Mouse (Mus musculus): ENCODE measurements at regions not wholly inside any gene's neighbourhood (a gene's known extent, or its start where the extent isn't known, plus 50 kb on each side); places are given as distances from the start of the nearest gene placed in this dataset.
"Not testable (repeated sequence)": the region's sequence is repeated elsewhere in the genome, so short reads cannot be mapped to it uniquely, and the experiment has no call there.

DNA sequence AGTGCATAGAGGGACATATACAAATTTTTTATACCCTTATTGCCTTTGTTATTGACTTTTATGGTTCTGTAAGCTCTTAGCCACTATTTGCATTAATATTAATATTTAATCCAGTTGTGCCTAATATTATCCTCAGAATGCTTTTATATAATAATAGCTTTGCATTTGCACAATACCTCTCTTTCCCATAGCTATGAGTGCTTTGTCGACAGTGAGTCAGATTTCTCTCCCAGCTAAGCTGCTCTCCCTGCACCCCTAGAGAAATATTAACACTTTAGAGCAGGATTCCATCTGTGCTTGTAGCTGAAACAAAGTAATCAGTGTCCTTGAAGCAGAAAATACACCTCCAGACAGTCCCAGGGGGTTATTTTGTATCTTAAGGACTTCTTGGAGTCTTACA lies 288.6 kb upstream of the Arglu1 start:
- no peak for DNase-seq (ENCODE audit: low spot score in 2 of 2)

DNA sequence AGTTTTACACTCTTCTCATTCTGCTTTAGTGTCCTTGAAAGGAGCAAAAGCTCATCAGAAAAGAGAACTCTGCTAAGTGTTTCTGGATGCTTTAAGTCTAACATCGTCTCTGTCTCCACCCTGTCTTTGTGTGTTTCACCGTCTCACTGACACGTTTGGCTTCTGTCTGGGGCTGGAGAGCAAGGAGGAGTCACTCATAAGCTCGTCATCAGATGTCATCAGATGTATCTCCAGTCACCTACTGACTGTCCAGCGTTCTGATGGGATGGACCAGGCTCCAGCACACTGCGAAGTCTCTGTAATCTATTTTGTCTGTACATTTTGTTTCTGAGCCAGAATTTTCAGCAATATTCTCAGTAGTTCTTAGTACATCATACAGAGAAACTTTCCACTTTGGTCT lies 283.4 kb upstream of the Arglu1 start:
- DNase-seq (ENCODE audit: low spot score in 2 of 2) = no peak

DNA sequence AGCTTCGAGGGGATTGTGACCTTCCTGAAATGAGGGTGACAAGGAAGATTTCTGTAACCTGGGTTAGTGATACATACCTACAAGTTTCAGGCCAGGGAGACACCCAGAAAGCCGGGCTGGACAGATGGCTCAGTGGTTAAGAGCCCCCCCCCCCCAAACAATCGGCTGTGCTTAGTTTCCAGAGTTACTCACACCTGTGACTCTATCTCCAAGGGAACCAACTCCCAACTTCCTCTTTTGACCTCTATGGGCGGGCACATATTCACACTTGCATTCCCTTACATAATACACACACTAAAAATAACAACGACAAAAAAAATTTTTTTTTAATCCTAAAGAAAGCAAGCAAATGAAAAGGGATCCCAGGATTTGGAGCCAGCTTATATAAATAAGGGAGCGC lies 283.0 kb upstream of the Arglu1 start:
- no peak for DNase-seq (ENCODE audit: low spot score in 2 of 2)

DNA sequence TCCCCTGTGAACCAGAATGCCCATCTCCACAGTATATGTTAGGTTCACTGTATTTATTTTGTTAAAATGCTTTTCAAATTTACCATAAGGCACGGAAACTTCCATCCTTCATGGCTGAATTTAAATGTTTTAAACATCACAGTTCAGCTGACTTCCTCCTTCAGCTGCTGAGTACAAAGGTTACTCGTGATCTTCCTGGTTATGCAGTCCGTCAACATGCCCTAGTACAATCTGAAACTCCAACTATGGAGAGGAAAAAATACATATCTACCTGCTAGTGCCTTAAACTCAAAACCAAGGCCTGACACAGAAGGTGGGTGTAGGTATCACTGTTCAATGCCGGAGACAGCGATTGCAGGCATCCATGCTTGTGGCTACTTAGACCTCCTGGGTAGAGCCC lies 280.5 kb upstream of the Arglu1 start:
- DNase-seq (ENCODE audit: low spot score in 2 of 2) = no peak

DNA sequence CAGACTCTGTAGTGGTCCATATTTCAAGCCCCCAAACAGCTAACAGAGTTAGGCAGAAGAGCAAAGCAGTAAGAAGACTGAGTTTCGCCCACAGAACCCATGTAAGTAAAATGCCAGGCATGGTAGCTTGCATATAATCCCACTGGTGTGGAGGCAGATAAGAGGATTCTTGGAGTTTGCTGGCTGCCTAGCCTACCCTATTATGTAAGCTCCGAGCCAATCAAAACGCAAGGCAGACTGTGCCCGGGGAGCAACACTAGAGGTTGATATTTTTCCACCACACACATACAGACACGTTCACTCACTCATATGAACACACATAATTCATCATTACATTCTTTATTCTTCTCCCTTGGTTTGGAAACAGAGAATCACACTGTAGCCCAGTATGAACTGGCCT lies 280.0 kb upstream of the Arglu1 start:
- no peak for DNase-seq (ENCODE audit: low spot score in 2 of 2)

DNA sequence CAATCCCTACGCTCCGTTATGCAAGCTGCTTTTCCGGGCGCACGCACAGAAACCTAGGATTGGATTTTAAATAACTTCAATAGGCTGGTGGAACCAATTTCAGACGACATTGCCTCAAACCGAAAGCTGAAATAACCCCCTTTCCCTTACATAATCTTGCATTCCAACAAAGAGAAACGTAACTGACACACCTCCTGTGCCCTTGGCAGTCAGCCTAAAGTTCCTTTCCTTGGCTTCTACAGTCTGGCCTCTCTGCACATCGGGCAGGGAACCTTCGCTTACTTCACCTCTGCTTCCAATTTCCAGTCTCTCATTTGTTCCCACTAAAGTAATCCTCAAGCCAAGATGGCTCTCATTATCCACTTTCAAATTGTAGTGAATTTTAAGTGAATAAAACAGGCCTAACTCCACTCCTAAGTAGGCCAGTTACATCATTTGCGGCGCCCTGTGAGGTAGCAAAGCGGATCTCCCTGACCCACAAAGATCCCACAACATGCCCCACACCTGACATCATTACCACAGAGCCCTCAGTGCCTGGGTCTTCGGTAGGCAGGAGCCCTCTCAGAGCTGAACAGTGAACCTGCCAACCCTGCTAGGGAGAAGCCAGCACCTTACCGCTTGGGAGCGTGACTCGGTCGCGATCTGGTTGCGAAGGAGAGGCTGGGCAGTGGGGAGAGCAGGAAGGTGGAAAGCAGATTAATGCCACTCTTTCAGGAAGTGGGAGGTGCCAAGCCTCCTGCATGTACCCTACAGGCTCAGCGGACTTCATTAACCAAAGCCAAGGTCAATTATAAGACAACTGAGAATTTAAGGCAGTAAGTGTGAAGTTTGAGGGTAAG lies 279.0 kb upstream of the Arglu1 start:
- DNase-seq (ENCODE audit: low spot score in 2 of 2) = no peak

DNA sequence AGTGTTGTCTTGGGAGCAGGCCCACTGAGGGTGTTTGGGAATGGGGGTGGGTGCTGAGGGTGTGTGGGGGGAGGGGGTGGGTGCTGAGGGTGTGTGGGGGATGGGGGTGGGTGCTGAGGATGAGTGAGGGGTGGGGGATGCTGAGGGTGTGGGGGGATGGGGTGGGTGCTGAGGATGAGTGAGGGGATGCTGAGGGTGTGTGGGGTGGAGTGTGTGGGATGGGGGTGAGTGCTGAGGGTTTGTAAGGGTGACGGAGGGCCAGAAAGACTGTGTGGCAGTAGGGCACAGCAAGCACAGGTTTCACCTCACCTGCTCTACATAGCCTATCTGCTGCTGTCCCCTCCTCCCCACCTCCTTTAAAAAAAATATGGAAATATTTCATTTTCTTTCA lies 276.3 kb upstream of the Arglu1 start:
- DNase-seq (ENCODE audit: low spot score in 2 of 2) = no peak

DNA sequence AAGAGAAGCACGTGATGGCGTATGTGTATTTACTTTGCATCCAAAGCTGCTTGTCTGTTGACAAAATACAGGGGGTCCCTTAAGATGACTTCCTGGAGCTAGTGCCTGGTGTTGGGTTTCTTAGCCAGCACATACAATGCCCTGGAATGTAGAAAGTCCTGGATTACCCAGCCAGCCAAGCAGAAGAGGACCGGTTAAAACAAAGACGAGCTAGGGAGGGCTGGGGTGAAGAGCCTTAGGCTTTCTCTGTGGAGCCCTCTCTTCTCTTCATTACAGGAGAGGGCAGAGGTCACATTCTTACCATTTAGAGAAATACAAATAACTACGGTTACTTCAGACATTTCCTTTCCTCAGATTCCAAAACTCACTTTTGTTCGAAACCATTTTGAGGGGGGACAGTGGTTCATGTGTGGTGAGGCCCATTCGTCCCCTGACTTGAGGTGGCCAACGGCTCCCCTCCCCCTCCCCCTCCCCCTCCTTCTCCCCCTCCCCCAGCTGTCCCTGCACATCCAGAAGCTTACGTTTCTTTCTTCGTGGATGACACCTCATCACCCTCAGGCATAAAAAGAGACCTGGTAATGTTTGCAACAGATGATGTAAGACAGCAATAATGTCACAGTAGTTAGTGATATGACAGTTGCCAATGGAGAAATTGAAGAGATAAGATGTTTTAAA lies 275.8 kb upstream of the Arglu1 start:
- DNase-seq (ENCODE audit: low spot score in 2 of 2) = no peak

DNA sequence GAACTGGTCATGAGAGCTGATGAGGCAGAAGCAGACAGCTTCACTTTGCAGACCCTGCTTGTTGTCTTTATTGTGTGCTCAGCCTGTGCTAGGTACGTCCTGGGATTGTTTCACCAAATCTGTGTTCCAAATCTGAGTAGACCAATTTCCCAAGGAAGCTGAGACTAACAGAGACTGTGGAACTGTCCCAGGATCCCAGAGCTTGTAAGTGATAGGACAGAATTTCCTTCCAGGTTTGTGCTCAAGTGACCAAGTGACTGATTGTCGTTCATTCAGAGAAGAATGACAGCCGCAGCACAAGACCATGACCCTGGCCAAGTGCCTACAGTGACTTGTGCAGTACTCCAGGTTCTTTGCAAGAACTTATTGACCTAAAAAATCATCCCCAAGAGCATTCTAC lies 269.9 kb upstream of the Arglu1 start:
- DNase-seq (ENCODE audit: low spot score in 2 of 2) = no peak

DNA sequence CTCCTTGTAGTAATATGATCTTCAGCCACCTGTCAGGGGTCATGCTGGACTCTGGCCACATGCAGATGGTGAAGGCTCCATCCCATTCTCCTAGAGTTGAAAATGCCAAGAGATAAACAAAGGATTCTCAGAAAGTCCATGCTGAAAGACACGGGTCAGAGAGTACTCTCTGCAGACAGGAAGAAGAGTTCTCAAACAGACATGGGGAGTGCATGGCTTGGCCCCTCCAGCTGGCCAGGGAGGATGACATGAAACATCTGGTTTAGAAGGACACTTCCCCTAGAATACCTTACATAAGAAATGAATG lies 269.4 kb upstream of the Arglu1 start:
- no peak for DNase-seq (ENCODE audit: low spot score in 2 of 2)

DNA sequence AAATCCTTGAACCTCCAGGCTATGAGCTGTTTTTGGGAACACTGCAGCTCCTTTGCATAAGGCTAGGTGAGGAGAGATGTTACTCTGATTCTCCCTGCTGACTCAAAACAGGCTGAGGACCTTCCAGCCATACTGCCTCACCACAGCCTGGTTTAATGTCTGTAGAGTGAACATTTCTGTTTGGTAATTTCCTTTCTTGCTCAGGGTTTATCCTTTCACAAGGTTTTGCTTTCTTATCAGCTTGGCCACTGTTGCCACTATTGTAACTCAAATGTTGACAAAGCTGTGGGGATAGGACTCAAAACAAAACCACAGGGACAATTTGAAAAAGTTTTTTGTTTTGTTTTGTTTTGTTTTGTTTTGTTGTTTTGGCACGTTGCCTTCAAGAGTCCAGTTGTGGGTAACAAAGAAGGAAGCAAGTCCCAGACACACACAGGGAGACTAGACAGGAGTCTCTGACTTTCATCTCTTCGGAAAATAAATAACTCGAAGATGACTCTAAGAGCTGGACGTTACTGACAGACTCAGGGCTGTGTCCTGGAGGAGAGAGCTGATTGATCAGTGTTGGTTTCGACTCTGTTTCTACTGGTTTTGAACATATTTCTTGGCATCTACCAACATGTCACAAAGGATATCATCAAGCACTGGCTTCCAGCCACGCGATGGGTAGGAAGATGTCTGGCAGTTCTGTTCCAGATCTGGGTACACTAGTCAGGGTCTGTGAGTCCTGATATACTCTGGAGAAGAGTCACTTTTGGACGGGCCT lies 268.9 kb upstream of the Arglu1 start:
- no peak for DNase-seq (ENCODE audit: low spot score in 2 of 2)

DNA sequence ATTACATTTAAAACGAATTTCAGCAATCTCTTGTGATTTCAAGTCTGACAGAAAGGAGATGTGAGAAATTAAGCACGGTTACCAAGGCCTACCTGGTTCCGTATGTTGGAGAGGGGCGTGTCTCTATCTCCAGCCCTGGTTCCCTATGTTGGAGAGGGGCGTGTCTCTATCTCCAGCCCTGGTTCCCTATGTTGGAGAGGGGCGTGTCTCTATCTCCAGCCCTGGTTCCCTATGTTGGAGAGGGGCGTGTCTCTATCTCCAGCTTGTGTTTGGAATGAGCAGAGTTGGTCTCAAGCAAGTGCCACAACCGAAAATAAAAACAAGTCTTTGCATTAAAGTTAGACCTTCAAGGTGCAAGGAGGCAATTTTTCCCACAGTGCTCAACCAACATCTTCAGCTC lies 267.8 kb upstream of the Arglu1 start:
- DNase-seq (ENCODE audit: low spot score in 2 of 2) = not testable (repeated sequence)

DNA sequence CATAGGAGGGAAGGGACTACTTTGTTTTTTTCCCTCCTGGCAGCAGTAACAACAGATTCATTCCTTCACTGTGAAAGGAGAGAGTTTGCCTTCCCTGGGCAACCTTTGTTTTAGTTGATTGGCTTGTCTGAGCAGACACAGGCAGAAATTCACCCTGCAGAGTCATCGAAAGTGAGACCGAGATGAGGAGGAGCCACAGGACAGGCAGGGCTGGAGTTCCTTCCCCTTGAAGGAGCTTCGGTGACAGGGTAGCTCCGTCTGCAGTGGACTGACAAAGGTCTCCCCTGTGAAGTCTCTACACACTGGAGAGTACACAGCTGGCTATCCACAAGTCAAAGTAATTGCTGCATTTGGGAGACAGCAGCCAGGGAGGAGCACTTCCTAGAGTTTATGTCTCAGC lies 261.9 kb upstream of the Arglu1 start:
- no peak for DNase-seq (ENCODE audit: low spot score in 2 of 2)

DNA sequence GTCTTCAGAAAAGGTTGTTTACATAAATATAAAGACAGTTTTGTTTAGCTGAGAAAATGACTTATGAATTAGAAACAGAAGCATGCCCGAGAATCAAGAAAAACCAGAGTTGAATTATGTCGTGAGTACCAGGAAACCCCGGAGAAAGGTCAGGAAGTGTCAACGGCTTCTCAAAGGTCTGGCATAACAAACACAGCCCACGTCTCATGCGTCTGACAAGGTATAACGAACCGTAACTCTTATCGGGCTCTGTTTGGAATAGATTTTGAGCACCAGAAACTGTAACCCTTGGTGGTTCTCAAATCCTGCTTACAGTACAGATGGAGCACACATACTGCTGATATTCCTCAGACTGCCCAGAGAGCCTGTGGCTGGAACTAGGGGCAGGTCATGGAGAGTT lies 260.9 kb upstream of the Arglu1 start:
- DNase-seq (ENCODE audit: low spot score in 2 of 2) = no peak

DNA sequence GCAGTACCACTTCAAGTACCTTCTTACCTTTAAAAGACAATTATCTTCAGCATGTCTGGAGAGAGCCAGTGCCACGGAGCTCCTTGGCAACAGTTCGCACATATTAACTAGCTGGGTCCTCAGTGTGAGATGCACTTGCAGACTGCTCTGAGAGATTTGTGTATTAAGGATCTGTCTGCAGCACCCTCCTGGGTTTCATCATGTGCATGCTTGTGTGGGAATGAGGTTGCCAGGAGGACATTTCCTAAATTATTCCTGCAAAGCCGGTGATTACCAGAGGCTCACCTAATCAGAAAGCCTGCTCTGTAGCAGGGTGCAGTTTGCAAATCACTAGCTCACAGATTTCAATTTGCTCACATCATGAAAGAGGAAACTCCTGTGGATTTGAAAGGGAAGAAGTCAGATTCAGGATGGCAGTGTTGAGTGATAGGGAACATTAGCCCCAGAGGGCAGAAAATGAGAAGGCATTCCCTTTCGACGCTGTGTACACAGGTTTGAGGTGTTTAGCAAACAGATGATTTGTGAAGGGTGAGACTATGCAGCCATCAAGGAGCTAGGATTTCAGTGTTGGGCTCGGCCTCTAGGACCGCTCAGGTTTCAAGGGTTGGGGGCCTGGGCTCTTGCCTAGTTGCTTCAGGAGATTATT lies 257.3 kb upstream of the Arglu1 start:
- DNase-seq (ENCODE audit: low spot score in 2 of 2) = no peak

DNA sequence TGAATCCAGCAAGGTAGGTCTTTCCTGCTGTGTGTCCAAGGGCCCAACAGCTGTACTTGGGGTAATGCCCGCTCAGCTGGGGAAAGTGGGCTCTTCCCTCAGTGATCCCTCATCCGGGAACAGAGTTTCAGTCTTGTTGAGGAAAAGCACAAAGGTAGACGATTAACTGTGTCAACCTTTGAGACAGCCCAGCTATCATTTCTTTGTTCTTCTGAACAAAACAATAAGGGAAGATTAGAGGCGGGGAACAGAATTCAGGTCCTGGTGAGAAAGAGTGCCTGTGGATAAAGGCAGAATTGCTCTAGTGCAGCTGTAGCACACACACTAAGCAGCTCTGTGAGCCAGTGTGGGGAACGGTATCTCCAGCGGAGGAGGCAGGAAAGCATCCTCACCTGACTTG lies 252.7 kb upstream of the Arglu1 start:
- no peak for DNase-seq (ENCODE audit: low spot score in 2 of 2)

DNA sequence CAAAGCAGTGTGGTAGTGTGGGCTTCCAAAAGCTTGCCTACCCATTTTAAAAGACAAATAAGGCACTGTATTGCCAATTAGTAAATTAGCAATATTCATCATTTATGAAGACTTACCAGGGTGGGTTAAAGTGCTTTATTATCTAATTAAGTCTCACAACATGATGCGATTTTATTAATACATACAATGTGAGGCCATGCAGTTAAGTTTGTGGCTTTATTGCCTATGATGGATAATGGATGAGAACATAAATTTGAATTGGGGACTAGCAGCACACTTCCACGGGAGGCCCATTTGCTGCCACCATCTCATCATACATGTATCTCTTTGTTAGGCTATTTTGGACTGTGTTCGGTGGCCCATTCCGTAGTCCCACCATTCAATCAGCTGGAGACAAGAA lies 250.6 kb upstream of the Arglu1 start:
- DNase-seq (ENCODE audit: low spot score in 2 of 2) = no peak

DNA sequence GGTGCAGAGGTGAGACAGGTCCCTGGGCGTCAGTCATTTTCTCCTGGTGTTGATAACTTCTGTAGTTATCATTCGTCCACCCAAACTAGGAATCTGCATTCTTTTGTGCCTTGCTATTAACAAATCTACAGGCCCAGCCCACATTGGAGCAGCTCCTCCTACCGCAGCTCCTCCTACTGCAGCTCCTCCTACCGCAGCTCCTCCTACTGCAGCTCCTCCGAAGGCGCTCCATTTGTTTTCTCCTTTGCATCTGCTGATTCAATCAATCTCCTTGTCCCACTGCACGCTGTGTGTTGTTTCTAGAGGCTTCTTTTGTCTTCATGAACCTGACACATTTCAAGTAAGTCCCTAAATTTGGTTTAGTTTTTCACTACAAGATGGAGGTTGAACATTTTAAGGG lies 248.2 kb upstream of the Arglu1 start:
- DNase-seq (ENCODE audit: low spot score in 2 of 2) = no peak

DNA sequence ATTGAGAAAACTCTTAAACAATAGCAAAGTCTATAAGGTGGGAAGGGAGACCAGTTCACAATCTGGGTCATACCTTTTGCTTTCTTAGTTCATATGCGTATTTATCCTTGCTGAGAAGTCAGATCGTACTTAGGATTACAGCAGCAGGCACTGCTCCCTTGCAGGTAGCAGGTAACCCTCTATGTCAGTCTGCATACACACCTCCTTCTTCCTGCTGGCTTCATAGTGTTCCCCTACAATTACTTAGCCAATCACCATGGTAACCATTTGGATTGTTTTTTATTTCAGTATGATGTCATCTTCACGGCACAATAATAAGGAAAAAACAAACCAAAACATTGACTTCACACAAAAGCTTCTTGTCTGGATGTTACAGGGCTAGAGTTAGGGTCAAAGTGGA lies 242.1 kb upstream of the Arglu1 start:
- DNase-seq (ENCODE audit: low spot score in 2 of 2) = no peak

DNA sequence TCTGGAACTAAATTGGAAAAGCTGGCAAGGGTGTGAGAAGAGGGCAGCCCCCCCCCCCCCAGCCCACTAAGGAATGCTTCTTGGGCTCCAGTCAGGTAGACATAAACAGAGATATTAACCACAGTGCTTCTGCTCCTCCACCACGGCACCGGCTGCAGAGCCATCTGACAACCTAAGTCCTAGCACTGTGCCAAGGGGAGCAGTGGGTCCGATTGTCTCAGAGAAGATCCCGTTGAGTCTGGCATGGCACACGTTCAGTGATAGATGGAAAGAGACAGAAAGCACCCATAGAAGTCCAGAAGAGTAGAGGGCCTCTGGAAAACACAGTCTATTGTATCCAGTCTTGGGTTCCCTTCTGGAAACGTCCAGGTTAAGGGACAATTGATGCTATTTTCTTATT lies 241.4 kb upstream of the Arglu1 start:
- DNase-seq (ENCODE audit: low spot score in 2 of 2) = no peak

DNA sequence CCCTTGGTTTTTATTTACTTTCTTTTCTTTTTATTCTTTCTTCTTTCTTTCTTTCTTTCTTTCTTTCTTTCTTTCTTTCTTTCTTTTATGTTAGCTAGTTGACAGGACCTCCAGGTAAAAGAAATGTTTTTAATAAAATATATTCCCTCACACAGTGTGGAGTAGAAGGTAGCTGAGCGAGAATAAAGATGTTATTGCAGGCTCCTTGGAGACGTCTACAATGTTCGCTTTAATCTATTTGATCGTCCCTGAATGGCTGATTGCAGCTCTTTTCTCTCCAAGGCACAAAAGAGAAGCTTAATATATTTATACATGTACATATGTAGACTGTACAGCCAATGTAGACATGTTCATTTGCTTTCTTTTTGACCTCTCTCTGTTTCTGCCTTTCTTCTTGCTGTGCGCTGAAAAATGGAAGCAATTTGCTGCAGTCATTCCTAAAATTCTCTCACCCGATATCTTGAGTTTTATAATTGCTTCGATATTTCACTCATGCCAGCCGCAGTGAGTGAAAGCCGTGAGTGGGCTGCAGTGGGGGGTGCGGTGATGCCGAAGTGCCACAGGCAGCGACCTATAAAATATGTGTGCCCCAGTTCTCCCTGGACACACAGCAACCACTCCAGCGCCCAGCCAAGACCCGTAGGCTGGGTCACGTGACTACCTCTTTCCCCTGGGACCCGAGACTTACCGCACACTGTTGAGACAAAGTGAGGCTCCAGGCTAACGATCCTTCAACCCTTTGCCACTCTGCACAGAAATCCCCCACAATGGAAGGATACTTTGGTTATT lies 237.9 kb upstream of the Arglu1 start:
- no peak for DNase-seq (ENCODE audit: low spot score in 2 of 2)

DNA sequence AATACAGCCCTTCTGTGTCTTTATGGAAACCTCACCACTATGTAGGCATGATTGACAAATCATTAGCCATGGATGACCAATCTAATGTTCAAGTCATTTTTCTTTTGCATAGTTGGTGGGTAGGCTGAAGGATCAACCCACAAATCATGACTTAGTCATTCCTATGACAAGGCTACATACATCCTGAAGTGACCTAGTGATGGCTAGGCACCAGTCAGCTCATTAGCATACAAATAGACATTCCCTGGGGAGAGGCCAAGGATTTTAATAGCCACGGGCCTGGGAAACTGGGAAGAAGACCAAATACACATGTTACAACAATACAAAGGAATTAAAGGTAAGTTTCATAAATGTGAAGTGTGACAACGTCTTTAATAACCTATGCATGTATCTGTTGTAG lies 231.1 kb upstream of the Arglu1 start:
- no peak for DNase-seq (ENCODE audit: low spot score in 2 of 2)
